Mouse (Mus musculus): Measurements from ENCODE around the gene Dlx3.

The Dlx3 gene

GRCm38 (mm10) chr11:95155511-95155910 lies 35.6 kb downstream of the Dlx3 start:
- no peak for DNase-seq (ENCODE audit: extremely low spot score)

GRCm38 (mm10) chr11:95157356-95157755 lies 37.4 kb downstream of the Dlx3 start:
- no peak for DNase-seq (ENCODE audit: extremely low spot score)

DNA sequence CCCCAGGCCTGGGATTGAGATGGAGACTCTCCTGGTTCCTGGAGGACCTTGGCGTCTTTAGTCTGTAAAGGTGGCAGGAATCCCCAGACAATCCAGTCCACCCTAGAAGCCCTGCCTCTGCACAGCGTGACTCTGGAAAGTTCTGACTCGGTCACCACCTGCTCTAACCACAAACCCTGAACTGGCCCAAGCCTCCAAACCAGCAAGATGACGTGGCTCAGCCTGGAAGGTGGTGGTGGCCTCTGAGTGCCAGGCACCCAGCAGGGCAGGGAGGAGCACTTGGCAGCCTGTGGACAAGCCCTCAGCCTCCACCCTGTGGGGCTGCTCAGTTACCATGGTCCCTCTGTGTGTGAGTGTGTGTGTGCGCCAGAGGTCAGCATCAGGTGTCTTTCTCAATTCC lies 38.0 kb downstream of the Dlx3 start:
- no peak for DNase-seq (ENCODE audit: extremely low spot score)

DNA sequence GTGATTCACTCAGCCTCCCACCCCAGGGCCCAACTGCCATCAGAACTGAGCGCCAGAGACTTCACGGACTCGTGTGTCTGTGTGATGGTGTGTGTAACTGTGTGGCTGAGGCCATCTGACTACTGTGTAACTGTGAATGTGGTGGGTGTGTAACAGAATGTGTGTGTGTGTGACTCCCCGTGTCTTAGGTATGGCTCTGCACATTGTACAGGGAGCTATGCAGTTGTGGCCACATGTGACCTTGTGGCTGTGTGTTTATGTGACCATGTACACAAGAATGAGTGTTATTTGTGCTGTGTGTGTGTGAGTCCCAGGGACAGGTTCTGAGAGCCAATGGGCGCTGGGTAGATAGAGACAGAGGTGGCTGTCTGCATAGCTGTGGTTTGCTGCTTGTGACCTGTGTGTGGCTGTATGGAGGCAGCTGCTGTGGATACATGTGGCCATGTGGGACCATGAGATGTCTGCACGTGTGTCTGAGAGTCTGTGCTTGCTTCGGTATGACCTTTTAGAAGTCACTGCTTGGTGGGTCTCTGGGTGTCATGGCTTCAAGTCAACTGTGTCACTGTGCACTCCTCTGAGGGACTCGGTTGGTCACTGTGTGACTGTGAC lies 39.9 kb downstream of the Dlx3 start:
- DNase-seq (ENCODE audit: extremely low spot score), result no peak

GRCm38 (mm10) chr11:95160693-95161092 lies 40.8 kb downstream of the Dlx3 start:
- no peak for DNase-seq (ENCODE audit: extremely low spot score)

DNA sequence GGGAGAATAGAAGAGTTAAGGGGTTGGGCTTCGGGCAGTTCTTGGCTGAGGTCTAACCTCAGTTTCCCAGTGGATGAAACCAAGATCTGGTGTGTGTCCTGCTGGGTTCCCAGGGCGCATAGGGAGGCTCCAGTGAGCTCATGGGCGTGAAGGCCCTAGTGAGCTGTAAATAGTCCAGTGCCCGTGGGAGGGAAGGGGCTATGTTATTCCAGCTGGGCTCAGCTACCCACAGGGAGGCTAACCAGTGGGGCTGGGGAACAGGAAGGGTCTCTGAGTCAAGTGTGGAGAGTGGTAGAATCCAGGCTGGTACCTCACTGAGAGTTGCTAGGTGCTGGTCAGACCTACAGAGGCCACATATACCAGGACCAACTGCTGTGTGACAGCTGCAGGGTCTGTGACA lies 41.8 kb downstream of the Dlx3 start:
- no peak for DNase-seq (ENCODE audit: extremely low spot score)

- no peak for DNase-seq (ENCODE audit: extremely low spot score)
These were observed 45.9 kb downstream of the Dlx3 start for GRCm38 (mm10) chr11:95165857-95166256.

Measured in embryo, embryonic 9.5 days (tissue).